Mouse (Mus musculus) embryonic facial prominence, embryonic 14.5 days (tissue): ENCODE measurements around the gene Ednrb. TPM values are rescaled to one million over a fixed set of nuclear protein-coding genes. Genes with fewer than 3 reads are reported as not detected.

ENCODE experiments used
- ATAC-seq: fragments of 200-750 bp; cut with Nextera tagmentation; 2 replicates; pipeline ENCODE4 v1.8.0; 2017; ENCODE audit warnings: low read depth, moderate number of reproducible peaks, moderate TSS enrichment
- DNase-seq: peaks from one replicate; pipeline ENCODE4 v3.0.0-alpha.2; 2015; ENCODE audit warnings: low spot score
- H3K27ac ChIP-seq: fragments of 300-500 bp; sonication (generic); replicated peaks from 2 replicates; pipeline ENCODE4 v1.5.1; 2014; ENCODE audit warnings: low read depth, mild to moderate bottlenecking, low read length, moderate library complexity
- H3K27me3 ChIP-seq: fragments of 300-500 bp; sonication (generic); replicated peaks from 2 replicates; pipeline ENCODE4 v1.6.1; 2014; ENCODE audit warnings: low read length; ENCODE audit not compliant: control insufficient read depth, insufficient read depth
- H3K36me3 ChIP-seq: fragments of 300-500 bp; sonication (generic); 2 replicates; pipeline ENCODE4 v1.6.1; 2014; ENCODE audit warnings: low read length, mixed read lengths; ENCODE audit not compliant: control insufficient read depth, insufficient read depth
- H3K4me1 ChIP-seq: fragments of 300-500 bp; sonication (generic); 2 replicates; pipeline ENCODE4 v1.6.1; 2014; ENCODE audit warnings: antibody characterized with exemption, low read length; ENCODE audit not compliant: control insufficient read depth, insufficient read depth
- H3K4me2 ChIP-seq: fragments of 300-500 bp; sonication (generic); 2 replicates; pipeline ENCODE4 v1.6.1; 2014; ENCODE audit warnings: low read depth, mild to moderate bottlenecking, low read length, moderate library complexity, mixed read lengths
- H3K4me3 ChIP-seq: fragments of 300-500 bp; sonication (generic); 2 replicates; pipeline ENCODE4 v1.5.1; 2014; ENCODE audit warnings: low read depth, mild to moderate bottlenecking, low read length
- H3K9ac ChIP-seq: fragments of 300-500 bp; sonication (generic); 2 replicates; pipeline ENCODE4 v1.6.1; 2014; ENCODE audit warnings: low read depth, mild to moderate bottlenecking, low read length, moderate library complexity, mixed read lengths
- H3K9me3 ChIP-seq: fragments of 300-500 bp; sonication (generic); 2 replicates; pipeline ENCODE4 v1.6.1; 2016; ENCODE audit warnings: low read length; ENCODE audit not compliant: control insufficient read depth
- WGBS: fragments of 180-500 bp; shearing (Covaris S2); extraction: QIAGEN DNeasy Blood & Tissue Kit; methylation state at CpG from one replicate; pipeline ENCODE4 v1.1.7; 2014; 5-methylcytosine and 5-hydroxymethylcytosine counted together
- polyA plus RNA-seq: library from polyadenylated mRNA; unstranded; fragments of >200 nt; fragmentation: Nextera tagmentation; extraction: Ambion mirVana; gene quantifications from 2 replicates; pipeline ENCODE4 v1.2.1, GENCODE M21; 2014

The Ednrb gene
- polyA plus RNA-seq, 1 experiment from 2014 or later: 51.4 TPM

DNA sequence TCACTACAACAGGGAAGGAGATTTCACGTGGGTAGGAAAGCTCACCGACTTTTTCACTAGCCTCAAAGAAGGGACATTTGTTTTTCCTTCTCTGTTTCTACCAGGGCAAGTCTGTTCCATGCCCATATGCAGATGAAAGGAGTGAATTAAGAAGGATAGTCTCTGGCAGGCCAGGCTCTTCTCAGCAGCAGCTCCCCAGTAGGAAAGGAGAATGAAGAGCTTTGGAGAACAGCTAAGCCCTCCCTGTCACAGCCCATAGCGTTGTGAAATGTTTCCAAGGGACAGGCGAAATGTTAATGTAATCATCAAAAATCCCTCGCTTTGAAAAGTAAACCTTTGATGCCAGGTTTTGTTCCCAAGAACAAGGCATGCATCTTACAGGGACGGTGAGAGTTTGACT, 76.7 kb downstream of the Ednrb start:
- Histone ChIP-seq H3K9me3 (no peaks in the 10 kb centered on the region), H3K36me3 (no peaks in the 10 kb centered on the region), H3K4me1 (no peaks in the 10 kb centered on the region), H3K27ac (no peak overlapping the region), H3K4me3 (no peak overlapping the region), H3K27me3 (no peaks in the 10 kb centered on the region), H3K4me2 (no peak overlapping the region), H3K9ac (no peak overlapping the region)
- ATAC-seq: no peak
- 51% methylated on average over 6 of the region's 6 CpGs for WGBS
- DNase-seq: no peak

Other genes starting within 250 kb of the Ednrb start
- gene Slain1, start 194.2 kb downstream of the Ednrb start, polyA plus RNA-seq: 2.7 and 3.1 TPM in 2 replicates